Mouse (Mus musculus): ENCODE data around the gene Zfp326.

- no peak for TF ChIP-seq CTCF (IDR thresholded peaks at IDR 0.05; ENCODE audit: control insufficient read depth, insufficient read depth, insufficient read length)
- no peak for TF ChIP-seq MAX (IDR thresholded peaks at IDR 0.05)
- no peak for TF ChIP-seq MYOG (IDR thresholded peaks at IDR 0.05; ENCODE audit: control insufficient read depth, extremely low read depth, insufficient read length)
- TF ChIP-seq USF1 (IDR thresholded peaks at IDR 0.05; ENCODE audit: low read depth), result no peak
- no peak for TF ChIP-seq MYOD1 (IDR thresholded peaks at IDR 0.05; ENCODE audit: control insufficient read depth, insufficient read length, low read depth)
These were observed 56.0 kb downstream of the Zfp326 start for GRCm38 (mm10) chr5:105932392-105932791.
